Mouse (Mus musculus) right cerebral cortex, postnatal 4 days (tissue): ENCODE data around the gene Taok3.
A peak's percentile ranks its signal among the peaks of the same experiment; 100 is the strongest.

ENCODE experiments used
- DNase-seq: peaks from one replicate; pipeline ENCODE4 v3.0.0-alpha.2; 2022

Taok3 gene

DNA sequence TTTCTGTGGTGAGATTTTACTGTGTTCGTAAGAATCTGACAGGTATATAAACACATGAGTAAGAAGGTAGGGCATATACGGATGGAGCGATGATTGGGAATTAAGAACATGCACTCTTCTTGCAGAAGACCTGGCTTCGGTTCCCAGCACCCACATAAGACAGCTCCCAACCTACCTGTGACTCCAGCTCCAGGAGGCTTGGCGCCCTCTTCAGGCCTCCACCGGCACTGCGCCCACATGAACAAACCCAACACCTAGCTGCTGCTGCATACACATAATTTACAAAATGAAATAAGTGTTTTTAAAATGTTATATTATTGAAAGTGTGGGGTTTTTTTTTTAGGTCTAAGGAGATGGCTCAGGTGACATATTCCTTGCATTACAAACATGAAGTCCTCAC lies 65.7 kb downstream of the Taok3 start:
- DNase-seq: no peak

DNA sequence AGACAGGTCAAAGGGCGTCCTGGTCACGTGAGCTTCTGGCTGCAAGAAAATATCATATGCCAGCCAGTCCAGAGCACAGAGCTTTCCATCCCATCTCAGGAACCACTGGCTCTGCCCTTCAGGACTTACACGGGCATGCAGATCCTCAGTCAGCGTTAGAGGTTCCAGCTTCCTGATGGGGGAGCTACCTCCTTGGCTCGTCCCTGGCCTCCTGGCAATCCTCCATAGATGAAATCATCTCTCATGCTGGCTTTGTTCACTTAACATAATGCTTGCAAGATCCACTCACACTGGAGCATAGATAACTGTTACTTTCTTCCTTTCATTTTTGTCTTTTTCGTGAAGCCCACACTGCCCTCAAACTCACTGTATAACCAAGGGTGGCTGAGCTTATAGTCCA lies 72.1 kb downstream of the Taok3 start:
- DNase-seq: no peak

GRCm38 (mm10) chr5:117193748-117194147 lies 73.8 kb downstream of the Taok3 start:
- DNase-seq: no peak

DNA sequence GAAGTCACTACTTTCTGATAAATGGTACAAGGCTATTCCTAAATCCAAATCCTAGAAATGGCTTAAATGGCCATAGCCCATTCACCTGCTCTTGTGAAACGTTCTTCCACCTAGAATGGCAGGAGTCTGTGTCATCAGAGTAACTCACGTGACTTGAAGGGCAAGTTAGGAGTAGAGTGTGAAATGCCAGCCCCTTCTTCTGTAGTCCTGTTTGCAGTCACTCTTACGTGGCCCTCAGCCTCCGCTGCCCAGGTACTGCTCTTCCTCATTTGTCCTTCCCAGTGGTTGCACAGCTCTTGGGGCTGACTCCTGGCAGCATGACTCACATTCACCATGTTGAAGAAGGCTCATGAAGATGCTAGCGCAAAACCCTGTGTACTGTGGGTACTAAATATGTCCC lies 74.7 kb downstream of the Taok3 start:
- no peak for DNase-seq

DNA sequence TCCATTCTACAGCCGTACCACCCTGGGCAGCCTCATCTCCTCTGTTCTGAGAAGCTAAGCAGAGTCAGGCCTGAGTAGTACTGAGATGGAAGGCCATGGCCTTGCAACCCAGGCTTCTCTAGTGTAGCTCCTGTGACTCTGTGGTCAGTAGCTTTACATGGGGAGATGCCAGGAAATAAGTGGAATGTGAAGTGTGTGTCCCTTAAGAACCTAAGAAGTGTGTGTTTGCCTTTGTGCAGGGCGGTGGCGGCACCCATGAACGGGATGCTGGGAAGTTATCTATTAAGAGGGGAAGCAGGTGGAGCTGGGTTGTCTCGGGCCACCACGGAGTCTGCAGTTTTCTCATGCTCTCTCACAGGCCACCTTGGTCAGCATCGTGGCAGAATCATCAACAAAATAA lies 76.6 kb downstream of the Taok3 start:
- no peak for DNase-seq

DNA sequence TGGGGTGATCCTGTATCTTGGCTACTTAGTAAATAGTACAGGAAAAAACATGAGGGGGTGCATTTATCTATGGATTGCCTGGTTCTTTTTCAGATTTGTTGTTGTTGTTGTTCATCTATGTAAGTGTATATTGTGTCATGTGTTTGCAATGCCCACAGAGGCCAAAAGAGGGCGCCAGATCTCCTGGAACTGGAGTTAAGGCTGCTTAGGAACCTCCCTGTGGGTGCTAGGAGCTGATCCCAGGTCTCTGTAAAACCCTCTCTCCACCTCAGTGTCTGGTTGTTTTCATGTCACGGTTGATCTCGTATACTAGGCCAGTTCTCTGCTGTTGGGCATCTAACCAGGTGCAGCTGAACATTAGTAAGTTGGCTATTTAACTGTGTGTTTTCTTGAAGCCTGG lies 78.5 kb downstream of the Taok3 start:
- no peak for DNase-seq

GRCm38 (mm10) chr5:117207286-117207685 lies 87.4 kb downstream of the Taok3 start:
- DNase-seq: peak; percentile 23

- DNase-seq: no peak
Observed at GRCm38 (mm10) chr5:117214016-117214415, 94.1 kb downstream of the Taok3 start.

- DNase-seq: no peak
Observed at GRCm38 (mm10) chr5:117231059-117231458, 111.1 kb downstream of the Taok3 start.

DNA sequence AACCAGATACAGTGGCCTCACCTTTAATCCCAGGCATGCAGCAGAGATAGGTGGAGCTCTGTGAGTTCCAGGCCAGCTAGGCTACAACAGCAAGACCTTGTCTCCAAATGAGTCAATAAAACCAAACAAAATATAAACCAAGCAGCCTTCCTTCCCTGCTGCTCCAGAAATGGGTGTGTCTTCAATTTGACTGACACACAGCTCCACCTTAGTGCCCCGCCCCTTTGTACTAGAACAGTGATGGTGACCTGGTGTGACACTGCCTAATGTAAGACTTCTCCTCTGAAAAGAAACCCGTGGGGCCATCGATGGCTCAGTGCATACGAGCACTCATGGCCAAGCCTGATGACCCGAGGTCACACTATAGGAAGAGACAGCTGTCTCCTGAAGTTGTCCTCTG lies 116.6 kb downstream of the Taok3 start:
- DNase-seq: no peak

DNA sequence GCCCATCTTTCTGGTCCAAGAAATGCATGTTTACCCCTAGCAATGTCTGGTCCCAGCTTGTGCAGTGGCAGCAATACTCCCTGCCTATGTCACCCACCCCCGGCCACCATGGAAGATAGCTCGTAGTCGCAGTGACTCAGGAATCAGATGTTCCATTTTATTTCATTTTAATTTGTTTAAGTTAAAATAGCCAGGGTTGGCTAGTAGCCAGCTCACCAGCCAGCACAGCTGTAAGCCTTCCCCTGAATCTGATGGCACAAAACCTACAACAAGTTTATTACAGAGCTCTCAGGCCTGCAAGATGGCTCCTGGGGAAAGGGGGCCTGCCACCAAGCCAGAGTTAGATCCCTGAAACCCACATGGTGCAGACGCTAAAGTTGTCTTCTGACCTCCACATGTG lies 119.2 kb downstream of the Taok3 start:
- peak; percentile 22 for DNase-seq

GRCm38 (mm10) chr5:117240321-117240731 lies 120.4 kb downstream of the Taok3 start:
- DNase-seq: peak; percentile 32

DNA sequence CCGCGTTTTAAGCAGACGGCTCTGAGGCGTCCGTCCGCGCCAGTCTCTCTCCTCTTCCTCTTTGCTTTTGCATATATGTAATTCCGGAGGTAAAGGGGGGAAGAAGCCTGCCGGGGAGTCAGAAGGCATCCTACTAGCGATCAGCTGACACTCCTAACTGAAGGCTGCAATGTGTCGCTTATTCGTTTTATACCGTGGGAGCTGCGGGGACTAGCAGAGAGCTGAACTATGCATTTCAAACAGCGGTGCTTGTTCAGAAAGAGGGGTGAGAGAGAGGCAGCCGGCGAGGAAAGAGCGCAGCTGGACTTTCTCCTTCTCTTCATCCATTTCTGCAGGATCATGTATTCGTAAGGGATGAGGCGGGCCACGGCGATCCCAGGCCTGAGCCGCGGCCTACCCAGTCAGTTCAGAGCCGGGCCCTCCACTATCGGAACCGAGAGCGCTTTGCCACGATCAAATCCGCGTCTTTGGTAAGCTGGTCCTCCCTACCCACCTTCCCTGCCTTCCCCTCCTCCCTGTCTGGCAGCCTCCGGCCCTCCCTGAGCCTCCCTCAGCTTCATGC lies 120.9 kb downstream of the Taok3 start:
- DNase-seq: peak; percentile 61

- peak; percentile 73 for DNase-seq
Observed at GRCm38 (mm10) chr5:117241935-117242531, 122.1 kb downstream of the Taok3 start.

GRCm38 (mm10) chr5:117242671-117243478 lies 122.9 kb downstream of the Taok3 start:
- peak; percentile 33 for DNase-seq

- DNase-seq: no peak
Observed at GRCm38 (mm10) chr5:117245170-117245569, 125.2 kb downstream of the Taok3 start.

DNA sequence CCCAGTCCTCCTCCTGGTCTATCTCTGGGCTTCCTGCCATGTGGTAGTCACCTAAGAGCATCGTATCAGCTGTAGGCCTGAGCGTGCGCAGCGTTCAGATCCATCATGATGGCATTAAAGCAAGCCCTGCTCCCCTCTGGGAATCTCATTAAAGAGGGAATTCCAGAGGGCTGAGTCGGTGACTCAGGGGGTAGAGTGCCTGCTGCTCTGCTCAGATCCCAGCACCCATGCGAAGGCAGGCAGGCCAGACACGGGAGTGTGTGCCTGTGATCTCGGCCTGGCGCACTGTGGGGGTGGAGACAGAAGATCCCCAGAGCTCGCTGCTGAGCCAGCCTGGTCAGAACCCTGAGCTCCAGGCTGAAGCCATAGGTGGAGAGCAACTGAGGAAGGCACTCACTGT lies 128.4 kb downstream of the Taok3 start:
- no peak for DNase-seq

DNA sequence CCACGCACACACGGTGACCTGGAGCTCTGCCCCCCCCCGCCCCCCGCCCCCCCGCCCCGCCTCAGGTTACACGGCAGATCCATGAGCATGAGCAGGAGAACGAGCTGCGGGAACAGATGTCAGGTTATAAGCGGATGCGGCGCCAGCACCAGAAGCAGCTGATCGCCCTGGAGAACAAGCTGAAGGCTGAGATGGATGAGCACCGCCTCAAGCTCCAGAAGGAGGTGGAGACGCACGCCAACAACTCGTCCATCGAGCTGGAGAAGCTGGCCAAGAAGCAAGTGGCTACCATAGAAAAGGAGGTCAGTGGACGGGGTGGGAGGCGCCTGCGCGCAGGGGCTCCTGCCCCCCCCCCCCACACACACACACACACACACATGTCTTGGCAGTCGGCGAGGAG lies 130.9 kb downstream of the Taok3 start:
- DNase-seq: no peak

- no peak for DNase-seq
Observed at GRCm38 (mm10) chr5:117251763-117252162, 131.8 kb downstream of the Taok3 start.

DNA sequence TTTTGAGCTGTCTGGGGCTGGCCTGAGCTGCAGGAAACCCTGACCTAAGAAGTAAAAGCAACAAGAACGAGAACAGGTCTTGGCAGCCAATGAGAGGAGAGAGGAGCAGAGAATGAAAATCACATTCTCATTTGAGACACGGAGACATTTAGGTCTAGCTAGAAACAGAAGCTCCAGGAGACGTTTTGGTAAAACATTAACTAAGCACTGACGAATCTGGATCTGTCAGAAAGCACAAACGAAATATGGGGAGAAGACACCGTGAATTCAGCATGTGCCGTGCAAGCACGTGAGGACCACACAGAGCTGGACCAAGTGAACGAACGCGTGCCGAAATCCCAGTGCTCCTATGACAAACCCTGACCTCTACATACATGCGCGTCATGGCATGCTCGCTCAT lies 138.3 kb downstream of the Taok3 start:
- no peak for DNase-seq

GRCm38 (mm10) chr5:117263566-117263965 lies 143.6 kb downstream of the Taok3 start:
- DNase-seq: no peak

- no peak for DNase-seq
Observed at GRCm38 (mm10) chr5:117264701-117265100, 144.8 kb downstream of the Taok3 start.

GRCm38 (mm10) chr5:117267913-117268312 lies 148.0 kb downstream of the Taok3 start:
- DNase-seq: no peak

DNA sequence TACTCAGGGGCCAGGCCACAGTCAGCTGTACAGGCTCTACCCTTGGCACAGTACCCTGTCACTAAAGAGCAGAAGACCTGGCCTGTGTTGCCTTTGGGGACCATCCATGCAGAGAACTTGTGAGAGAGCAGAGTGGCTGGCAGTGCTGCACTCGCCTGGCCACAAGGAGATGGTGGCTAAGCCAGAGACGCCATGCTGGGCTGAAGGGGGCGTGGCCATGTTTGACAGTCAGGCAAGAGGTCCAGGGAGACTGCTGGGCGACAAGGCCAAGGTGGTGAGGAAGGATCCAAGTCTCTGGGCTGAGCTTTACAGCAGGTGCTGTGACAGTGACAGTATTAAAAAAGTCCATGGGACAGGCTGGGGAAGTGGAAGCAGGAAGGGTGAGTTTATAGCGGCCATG lies 148.8 kb downstream of the Taok3 start:
- no peak for DNase-seq
